Mouse (Mus musculus): Measurements from ENCODE around the gene Zfp248.

Zfp248 gene

GRCm38 (mm10) chr6:118455042-118455631 is at the start of gene Zfp248:
Zfp248 (minus strand) TSS chr6:118455528.
- in situ Hi-C loops (cut with MboI; ENCODE audit: low pct_unique_long_range_greater_than_20kb in 1 of 2, low sequenced_read_pairs in 2 of 2, unreplicated experiment in 1 of 2) = no loop called here

- in situ Hi-C loops (cut with MboI; ENCODE audit: low pct_unique_long_range_greater_than_20kb in 1 of 2, low sequenced_read_pairs in 2 of 2, unreplicated experiment in 1 of 2) = no loop called here
Observed at GRCm38 (mm10) chr6:118499010-118499409, 43.7 kb upstream of the Zfp248 start.

DNA sequence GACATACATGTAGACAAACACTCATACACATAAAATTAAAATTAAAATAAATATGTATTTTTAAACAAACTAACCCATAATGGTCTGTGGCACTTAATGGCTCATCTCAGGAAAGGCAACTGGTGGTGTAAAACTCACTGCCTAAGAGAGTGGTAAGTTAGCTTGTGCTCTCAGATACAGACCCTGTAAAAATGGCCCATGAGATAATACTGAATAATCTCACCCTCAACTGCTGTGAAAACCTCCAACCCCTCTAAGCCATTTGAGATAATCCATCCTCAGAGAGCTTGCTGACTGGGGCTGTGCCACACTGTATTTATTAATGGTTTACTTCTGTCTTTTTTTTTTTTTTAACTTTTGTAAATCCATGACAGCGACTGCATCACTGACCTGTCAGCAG is 26.8 kb upstream of the Zfp248 start:
- in situ Hi-C loops (cut with MboI; ENCODE audit: low pct_unique_long_range_greater_than_20kb in 1 of 2, low sequenced_read_pairs in 2 of 2, unreplicated experiment in 1 of 2) = no loop called here

DNA sequence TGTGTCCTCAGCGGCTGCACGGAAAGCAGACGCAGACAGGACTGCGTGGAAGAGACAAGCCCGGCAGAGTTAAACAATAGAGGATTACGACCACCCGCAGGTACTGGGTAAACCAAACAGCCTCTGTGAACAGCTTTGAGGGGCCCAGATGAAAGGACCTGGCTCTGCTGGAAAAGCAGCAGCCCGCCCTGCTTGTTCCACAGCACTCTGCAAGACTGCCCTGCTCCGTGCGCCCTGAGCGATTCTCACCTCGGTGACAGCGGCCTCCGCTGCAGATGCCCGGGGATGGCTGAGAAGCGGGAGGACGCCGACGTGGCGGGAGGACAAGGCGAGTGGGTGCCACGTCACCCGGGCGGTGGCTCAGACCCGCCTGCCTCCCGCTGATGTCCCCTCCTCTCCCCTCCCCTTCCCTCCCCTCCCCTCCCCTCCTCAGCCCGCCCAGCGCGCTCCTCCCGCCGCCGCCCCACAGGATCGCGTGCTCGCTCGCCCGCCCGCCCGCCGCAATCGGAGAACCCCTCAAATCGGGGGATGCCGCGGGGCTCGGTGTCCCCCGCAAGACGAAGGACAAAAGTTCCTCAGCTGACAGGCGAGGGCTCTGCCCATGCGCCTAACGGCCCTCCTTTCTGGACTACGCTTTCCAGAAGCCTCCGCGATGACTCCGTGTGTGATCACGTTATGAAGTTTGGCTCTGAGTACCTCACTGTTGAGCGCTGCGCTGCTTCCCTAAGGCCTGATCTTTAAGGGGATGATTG is 23.8 kb upstream of the Zfp248 start, which contains the start of gene Zfp9:
Zfp9 (minus strand) TSS at position 364 of the 752 bp plus-strand sequence.
- in situ Hi-C loops (cut with MboI; ENCODE audit: low pct_unique_long_range_greater_than_20kb in 1 of 2, low sequenced_read_pairs in 2 of 2, unreplicated experiment in 1 of 2) = no loop called here

DNA sequence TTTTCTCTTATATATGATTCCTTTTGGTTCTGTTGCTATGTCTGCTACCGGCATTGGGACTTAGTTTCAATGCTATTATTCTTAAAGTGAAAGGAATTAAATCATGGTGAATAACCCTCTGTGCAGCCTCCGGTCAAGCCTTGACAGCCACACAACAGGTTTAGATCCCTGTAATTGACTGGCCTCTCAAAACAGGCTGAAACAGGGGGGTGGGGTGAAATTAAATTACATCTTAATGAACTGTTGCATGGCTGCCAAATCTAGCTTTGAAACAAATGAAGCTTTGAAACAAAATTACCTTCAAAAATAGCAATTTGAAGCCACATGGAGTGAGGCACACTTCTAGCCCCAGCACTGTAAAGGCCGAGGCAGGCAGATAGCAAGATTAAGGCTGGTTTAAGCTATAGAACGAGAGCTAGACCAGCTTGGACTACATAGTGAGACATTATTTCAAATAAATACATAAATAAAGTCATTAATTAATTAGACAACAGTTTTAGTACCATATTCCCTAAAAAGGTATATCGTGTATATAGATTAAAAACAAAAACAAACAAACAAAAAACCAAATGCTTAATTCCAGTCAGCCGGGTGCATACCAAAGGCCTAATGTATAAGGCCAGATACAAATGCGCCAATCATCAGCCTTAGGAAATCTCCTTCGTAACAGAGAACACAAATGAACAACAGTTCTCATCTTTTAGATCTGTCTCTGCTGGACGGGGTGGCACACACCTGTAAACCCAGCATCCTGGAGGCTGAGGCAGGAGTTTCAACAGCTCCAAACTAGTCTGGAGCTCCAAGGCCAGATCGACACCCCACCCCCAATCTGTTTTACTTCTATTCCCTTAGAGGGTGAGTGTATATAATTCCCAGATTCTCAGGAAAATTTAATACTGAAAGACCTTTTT is 22.8 kb upstream of the Zfp248 start:
- in situ Hi-C loops (cut with MboI; ENCODE audit: low pct_unique_long_range_greater_than_20kb in 1 of 2, low sequenced_read_pairs in 2 of 2, unreplicated experiment in 1 of 2) = no loop called here

- in situ Hi-C loops (cut with MboI; ENCODE audit: low pct_unique_long_range_greater_than_20kb in 1 of 2, low sequenced_read_pairs in 2 of 2, unreplicated experiment in 1 of 2) = no loop called here
Observed at GRCm38 (mm10) chr6:118462069-118462705, 6.9 kb upstream of the Zfp248 start.

GRCm38 (mm10) chr6:118457726-118458125 is 2.4 kb upstream of the Zfp248 start:
- in situ Hi-C loops (cut with MboI; ENCODE audit: low pct_unique_long_range_greater_than_20kb in 1 of 2, low sequenced_read_pairs in 2 of 2, unreplicated experiment in 1 of 2) = no loop called here

DNA sequence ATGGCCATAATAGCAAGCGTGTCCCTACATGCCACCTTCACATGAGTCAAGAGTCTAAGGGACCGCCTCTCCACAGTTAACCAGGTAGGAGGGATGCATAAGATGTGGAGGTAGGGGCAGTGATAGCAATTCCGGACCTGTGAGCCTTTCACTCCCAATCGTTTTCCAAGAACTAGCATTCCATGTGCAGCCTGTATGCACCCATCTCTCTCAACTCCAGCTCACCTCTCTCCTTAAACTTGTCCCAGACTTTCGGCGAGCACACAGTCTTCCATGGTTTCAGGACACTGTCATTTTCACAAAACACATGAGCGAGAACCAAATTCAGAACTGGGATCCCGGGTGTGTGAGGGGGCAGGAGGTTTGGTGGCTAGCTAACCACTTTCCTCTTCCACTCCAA is 876 bp downstream of the Zfp248 start:
- in situ Hi-C loops (cut with MboI; ENCODE audit: low pct_unique_long_range_greater_than_20kb in 1 of 2, low sequenced_read_pairs in 2 of 2, unreplicated experiment in 1 of 2) = no loop called here

DNA sequence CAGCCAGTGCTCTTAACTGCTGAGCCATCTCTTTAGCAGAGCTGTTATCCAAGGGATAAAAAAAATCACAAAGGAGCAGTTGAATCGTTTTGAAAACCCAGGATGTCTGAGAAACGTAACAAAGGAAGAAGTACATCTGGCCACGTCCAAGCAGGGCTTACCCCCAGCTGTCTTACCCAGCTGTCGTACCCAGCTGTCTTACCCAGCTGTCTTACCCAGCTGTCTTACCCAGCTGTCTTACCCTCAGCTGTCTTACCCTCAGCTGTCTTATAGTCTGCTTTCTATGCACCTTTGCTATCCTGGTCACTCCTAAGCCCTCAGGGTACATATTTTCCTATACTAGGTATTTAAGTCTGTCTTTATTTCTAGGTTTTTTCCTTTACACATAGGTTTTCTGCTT is 23.8 kb downstream of the Zfp248 start:
- in situ Hi-C loops (cut with MboI; ENCODE audit: low pct_unique_long_range_greater_than_20kb in 1 of 2, low sequenced_read_pairs in 2 of 2, unreplicated experiment in 1 of 2) = no loop called here

GRCm38 (mm10) chr6:118426666-118427065 is 28.7 kb downstream of the Zfp248 start:
- in situ Hi-C loops (cut with MboI; ENCODE audit: low pct_unique_long_range_greater_than_20kb in 1 of 2, low sequenced_read_pairs in 2 of 2, unreplicated experiment in 1 of 2) = no loop called here

DNA sequence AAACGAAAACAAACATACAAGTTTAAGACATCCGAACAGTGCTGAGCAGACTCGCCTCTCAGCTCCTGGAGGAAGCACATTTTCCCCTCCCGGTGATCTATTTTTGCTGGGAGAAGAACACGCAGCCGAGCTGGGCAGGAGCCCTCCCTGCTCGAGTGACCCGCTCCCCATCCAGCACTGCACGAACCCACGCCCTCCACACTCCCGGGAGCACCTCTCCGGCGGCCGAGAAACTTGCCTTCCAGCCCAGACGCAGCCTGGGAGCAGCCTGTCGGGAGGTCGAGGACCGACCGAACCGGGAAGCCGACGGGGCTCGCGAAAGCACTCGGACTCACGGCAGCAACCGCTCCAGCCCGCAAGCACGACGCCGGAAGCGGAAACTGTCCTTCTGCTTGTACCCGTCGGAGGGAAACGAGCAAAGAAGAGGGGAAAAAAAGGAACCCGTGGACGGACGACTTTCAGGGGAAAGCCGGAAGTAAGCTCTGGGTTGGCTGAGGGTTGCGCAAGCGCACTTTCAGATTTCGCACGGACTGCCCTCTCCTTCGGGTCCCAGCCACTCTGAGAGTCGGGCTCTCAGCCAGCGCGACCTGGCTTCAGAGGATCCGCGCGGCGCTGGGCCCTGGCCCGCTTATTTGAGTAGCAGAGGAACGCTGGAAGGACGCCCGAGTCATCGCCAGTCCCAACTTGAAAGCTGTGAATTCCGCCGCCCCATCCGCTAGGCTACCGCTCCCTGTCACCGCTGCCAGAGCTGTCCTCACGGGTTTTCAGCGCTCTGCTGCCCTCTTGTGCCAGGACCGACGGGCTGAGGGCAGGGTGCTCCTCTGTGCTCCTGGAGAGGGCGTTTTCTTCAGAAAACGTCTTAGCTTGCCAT is 36.0 kb downstream of the Zfp248 start, which contains the start of gene Bms1:
Bms1 (minus strand) TSS at position 425 of the 871 bp plus-strand sequence.
- in situ Hi-C loops (cut with MboI; ENCODE audit: low pct_unique_long_range_greater_than_20kb in 1 of 2, low sequenced_read_pairs in 2 of 2, unreplicated experiment in 1 of 2) = no loop called here

GRCm38 (mm10) chr6:118410428-118410827 is 44.9 kb downstream of the Zfp248 start:
- in situ Hi-C loops (cut with MboI; ENCODE audit: low pct_unique_long_range_greater_than_20kb in 1 of 2, low sequenced_read_pairs in 2 of 2, unreplicated experiment in 1 of 2) = no loop called here

- in situ Hi-C loops (cut with MboI; ENCODE audit: low pct_unique_long_range_greater_than_20kb in 1 of 2, low sequenced_read_pairs in 2 of 2, unreplicated experiment in 1 of 2) = no loop called here
Observed at GRCm38 (mm10) chr6:118408510-118408909, 46.8 kb downstream of the Zfp248 start.

- in situ Hi-C loops (cut with MboI; ENCODE audit: low pct_unique_long_range_greater_than_20kb in 1 of 2, low sequenced_read_pairs in 2 of 2, unreplicated experiment in 1 of 2) = no loop called here
Observed at GRCm38 (mm10) chr6:118406421-118406820, 48.9 kb downstream of the Zfp248 start.

- in situ Hi-C loops (cut with MboI; ENCODE audit: low pct_unique_long_range_greater_than_20kb in 1 of 2, low sequenced_read_pairs in 2 of 2, unreplicated experiment in 1 of 2) = no loop called here
Observed at GRCm38 (mm10) chr6:118390746-118391145, 64.6 kb downstream of the Zfp248 start.

- in situ Hi-C loops (cut with MboI; ENCODE audit: low pct_unique_long_range_greater_than_20kb in 1 of 2, low sequenced_read_pairs in 2 of 2, unreplicated experiment in 1 of 2) = no loop called here
Observed at GRCm38 (mm10) chr6:118385962-118386361, 69.4 kb downstream of the Zfp248 start.

- in situ Hi-C loops (cut with MboI; ENCODE audit: low pct_unique_long_range_greater_than_20kb in 1 of 2, low sequenced_read_pairs in 2 of 2, unreplicated experiment in 1 of 2) = no loop called here
Observed at GRCm38 (mm10) chr6:118381234-118381633, 74.1 kb downstream of the Zfp248 start.

DNA sequence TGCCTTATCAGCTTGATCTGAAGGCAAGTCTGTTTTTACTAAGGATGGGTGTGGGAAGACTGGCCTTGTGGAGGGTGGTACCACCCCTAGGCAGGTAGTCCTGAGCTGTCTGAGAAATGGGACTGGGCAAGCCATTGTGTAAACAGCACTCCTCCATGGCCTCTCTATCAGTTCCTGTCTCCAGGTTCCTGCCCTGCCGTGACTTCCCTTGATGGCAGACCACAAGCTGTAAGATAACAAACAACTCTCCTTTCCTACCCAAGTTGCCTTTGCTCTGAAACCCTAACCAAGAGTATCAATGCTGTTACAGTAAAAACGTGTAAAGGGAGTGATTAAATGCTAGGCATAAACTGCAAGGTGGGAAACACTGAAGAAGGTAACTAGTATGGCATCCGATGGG is 74.7 kb downstream of the Zfp248 start:
- in situ Hi-C loops (cut with MboI; ENCODE audit: low pct_unique_long_range_greater_than_20kb in 1 of 2, low sequenced_read_pairs in 2 of 2, unreplicated experiment in 1 of 2) = no loop called here
